Mouse (Mus musculus): ENCODE data around the gene Alx3. TPM values are rescaled to one million over a fixed set of nuclear protein-coding genes. Genes with fewer than 3 reads are reported as not detected.

Gene Alx3
- polyA plus RNA-seq, 1 experiment from 2014 or later: not detected

Other genes starting within 250 kb of the Alx3 start
- 1.8 TPM in 2 replicates for gene Kcnc4, start 135.5 kb upstream of the Alx3 start, polyA plus RNA-seq (2015; fragmentation: Nextera tagmentation; extraction: Ambion mirVana)
- gene Slc6a17, start 77.0 kb upstream of the Alx3 start, polyA plus RNA-seq (2015; fragmentation: Nextera tagmentation; extraction: Ambion mirVana): 8.1 and 8.7 TPM in 2 replicates
- not detected in 2 replicates for gene Ubl4b, start 40.0 kb upstream of the Alx3 start, polyA plus RNA-seq (2015; fragmentation: Nextera tagmentation; extraction: Ambion mirVana)
- not detected in 2 replicates for gene Gm10961, start 36.3 kb downstream of the Alx3 start, polyA plus RNA-seq (2015; fragmentation: Nextera tagmentation; extraction: Ambion mirVana)
- gene Strip1, start 36.7 kb downstream of the Alx3 start, polyA plus RNA-seq (2015; fragmentation: Nextera tagmentation; extraction: Ambion mirVana): 128 and 133 TPM in 2 replicates
- 100 and 109 TPM in 2 replicates for gene Ahcyl1, start 101.5 kb downstream of the Alx3 start, polyA plus RNA-seq (2015; fragmentation: Nextera tagmentation; extraction: Ambion mirVana)
- 7.9 and 8.4 TPM in 2 replicates for gene Csf1, start 165.4 kb downstream of the Alx3 start, polyA plus RNA-seq (2015; fragmentation: Nextera tagmentation; extraction: Ambion mirVana)

Data from neural tube, embryonic 13.5 days (tissue).